Mouse (Mus musculus) frontal cortex, postnatal 36 days (tissue): Measurements from ENCODE around the gene Ofcc1.

Experiments used
- DNase-seq, 2 experiments: peaks; one replicate each; pipeline ENCODE4 v3.0.0; 2022; ENCODE audit warnings: low spot score in 2 of 2

Ofcc1 gene

DNA sequence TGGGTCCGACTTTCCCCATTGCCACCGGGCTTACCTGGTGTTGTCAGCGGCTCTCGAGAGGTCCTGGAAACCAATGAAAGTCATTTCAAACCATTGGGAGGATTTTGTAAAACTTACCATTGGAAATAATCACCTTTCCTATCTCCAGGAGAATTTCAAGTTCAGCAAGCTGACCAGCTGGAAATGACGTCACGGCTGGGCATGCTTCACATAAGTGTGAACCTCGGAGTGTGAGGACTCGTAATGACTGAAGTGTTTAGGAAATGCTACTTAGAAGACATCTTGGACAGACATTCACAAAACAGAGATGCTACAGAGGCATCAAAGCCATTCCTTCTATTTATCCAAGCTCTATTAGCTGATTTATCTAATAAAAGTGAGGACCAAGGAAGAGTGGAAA, 361.0 kb downstream of the Ofcc1 start:
- no peak for DNase-seq

DNA sequence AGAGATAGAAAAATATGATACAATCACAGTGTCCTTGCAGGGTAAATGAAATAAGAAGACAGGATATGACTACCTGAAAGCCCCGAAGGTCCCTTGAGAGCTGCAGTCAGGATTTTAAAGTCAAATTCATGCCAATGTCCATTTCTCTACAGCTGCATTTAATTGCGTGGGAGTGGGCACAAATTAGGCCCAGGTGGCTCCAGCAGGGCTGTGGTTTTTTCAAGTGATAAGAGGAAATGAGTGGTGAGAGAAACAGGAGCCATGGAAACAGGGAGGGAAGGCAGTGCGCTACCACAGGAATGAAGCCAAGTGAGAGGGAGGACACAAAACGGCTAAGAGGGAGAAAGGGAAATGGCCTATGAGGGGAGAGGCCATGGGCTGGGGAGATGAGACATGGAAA, 363.3 kb downstream of the Ofcc1 start:
- DNase-seq: no peak

GRCm38 (mm10) chr13:39979294-39980061, 381.8 kb downstream of the Ofcc1 start:
- DNase-seq: no peak

- DNase-seq: no peak
Measured at GRCm38 (mm10) chr13:39968349-39969016, 392.8 kb downstream of the Ofcc1 start.

DNA sequence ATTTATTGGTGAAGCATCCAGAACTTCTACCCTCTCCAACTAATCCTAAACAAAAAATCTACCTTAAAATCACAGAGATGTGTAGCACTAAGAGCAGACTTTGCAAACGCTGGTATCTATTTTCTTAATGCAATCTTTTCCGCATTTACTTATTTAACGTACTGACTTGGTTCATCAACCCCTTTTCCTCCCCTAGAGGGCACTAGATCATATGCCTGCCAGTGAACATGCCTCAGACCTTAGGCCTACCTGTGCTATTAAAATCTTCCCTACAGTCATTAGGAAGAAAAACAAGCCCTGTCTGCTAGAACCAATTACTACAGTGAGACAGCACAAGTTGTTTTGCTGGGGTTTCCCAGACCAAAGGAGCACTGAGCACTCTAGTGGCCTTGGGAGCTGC, 404.0 kb downstream of the Ofcc1 start:
- DNase-seq: no peak

DNA sequence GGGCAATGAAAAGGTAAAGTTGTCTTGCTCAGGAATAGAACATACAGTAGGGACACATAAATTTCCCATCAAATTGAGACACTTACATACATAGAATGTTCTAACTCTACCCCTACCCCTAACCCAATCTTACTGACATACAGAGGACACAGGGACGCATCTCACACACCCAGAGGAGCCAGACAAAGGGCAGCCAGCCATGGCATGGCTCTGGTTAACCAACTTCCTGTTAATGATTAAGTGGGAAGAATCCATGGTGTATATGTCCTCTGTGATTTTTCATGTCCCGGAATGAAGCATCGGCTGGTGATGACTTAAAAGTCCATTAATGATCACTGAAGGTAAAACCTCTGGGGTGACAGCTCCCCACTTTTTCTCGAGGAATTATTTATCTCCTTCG, 405.2 kb downstream of the Ofcc1 start:
- DNase-seq: no peak
